Mouse (Mus musculus) spleen, adult 2 months (tissue): Measurements from ENCODE around the gene B3gnt7.

Experiments used
- CTCF ChIP-seq: fragments of 200-500 bp; IDR thresholded peaks from 2 replicates; pipeline ENCODE4 v1.5.1; 2011; ENCODE audit warnings: mild to moderate bottlenecking, inconsistent platforms; ENCODE audit not compliant: insufficient read depth, insufficient read length, insufficient replicate concordance; ENCODE audit errors: extremely low read depth
- POLR2A ChIP-seq: fragments of 200-500 bp; IDR thresholded peaks from 2 replicates; pipeline ENCODE4 v1.6.1; 2011; ENCODE audit warnings: low read depth, low read length, inconsistent platforms

GRCm38 (mm10) chr1:86310536-86311310, 8.1 kb downstream of the B3gnt7 start:
- TF ChIP-seq CTCF (no peak), POLR2A (no peak)
